Mouse (Mus musculus): ENCODE data around the gene Pold1. TPM values are rescaled to one million over a fixed set of nuclear protein-coding genes. Genes with fewer than 3 reads are reported as not detected.

Pold1 gene
- polyA plus RNA-seq, 1 experiment: not detected

- TF ChIP-seq POLR2A (IDR thresholded peaks at IDR 0.05; ENCODE audit: insufficient read depth, low read depth, low read length): no peak
- TF ChIP-seq CTCF (IDR thresholded peaks at IDR 0.05; ENCODE audit: insufficient read depth, low read depth, low read length): no peak
- Histone ChIP-seq H3K4me3 (ENCODE audit: insufficient read depth, low read depth, low read length) (no peak overlapping the region), H3K27ac (ENCODE audit: insufficient read depth, low read depth, low read length) (no peak overlapping the region), H3K4me1 (ENCODE audit: control insufficient read depth, insufficient read depth, low read length) (peaks cover 3% of the 10 kb centered on the region)
- WGBS: 78% methylated on average over 12 of the region's 12 CpGs
These were observed 5.6 kb downstream of the Pold1 start for GRCm38 (mm10) chr7:44543071-44543470.

- 93% methylated on average over 11 of the region's 11 CpGs for WGBS
These were observed 6.1 kb downstream of the Pold1 start for GRCm38 (mm10) chr7:44542555-44542954.

GRCm38 (mm10) chr7:44538756-44539624 lies 9.7 kb downstream of the Pold1 start:
- 93% methylated on average over 41 of the region's 41 CpGs for WGBS
- TF ChIP-seq POLR2A (IDR thresholded peaks at IDR 0.05; ENCODE audit: insufficient read depth, low read depth, low read length): no peak
- TF ChIP-seq CTCF (IDR thresholded peaks at IDR 0.05; ENCODE audit: insufficient read depth, low read depth, low read length): no peak
- H3K4me1 ChIP-seq (ENCODE audit: control insufficient read depth, insufficient read depth, low read length): no peaks in the 10 kb centered on the region
- no peak overlapping the region for H3K4me3 ChIP-seq (ENCODE audit: insufficient read depth, low read depth, low read length)
- no peak overlapping the region for H3K27ac ChIP-seq (ENCODE audit: insufficient read depth, low read depth, low read length)

More at GRCm38 (mm10) chr7:44542555-44542954, 6.1 kb downstream of the Pold1 start:
- Histone ChIP-seq H3K27ac (ENCODE audit: insufficient read depth, low read depth, low read length) (no peak overlapping the region), H3K4me1 (ENCODE audit: control insufficient read depth, insufficient read depth, low read length) (peaks cover under 1% of the 10 kb centered on the region), H3K4me3 (ENCODE audit: insufficient read depth, low read depth, low read length) (no peak overlapping the region)
- TF ChIP-seq POLR2A (IDR thresholded peaks at IDR 0.05; ENCODE audit: insufficient read depth, low read depth, low read length) (no peak), CTCF (IDR thresholded peaks at IDR 0.05; ENCODE audit: insufficient read depth, low read depth, low read length) (no peak)

GRCm38 (mm10) chr7:44537496-44537895 lies 11.2 kb downstream of the Pold1 start:
- Histone ChIP-seq H3K27ac (ENCODE audit: insufficient read depth, low read depth, low read length) (no peak overlapping the region), H3K4me1 (ENCODE audit: control insufficient read depth, insufficient read depth, low read length) (no peaks in the 10 kb centered on the region), H3K4me3 (ENCODE audit: insufficient read depth, low read depth, low read length) (no peak overlapping the region)
- 90% methylated on average over 13 of the region's 13 CpGs for WGBS
- TF ChIP-seq POLR2A (IDR thresholded peaks at IDR 0.05; ENCODE audit: insufficient read depth, low read depth, low read length) (no peak), CTCF (IDR thresholded peaks at IDR 0.05; ENCODE audit: insufficient read depth, low read depth, low read length) (no peak)

GRCm38 (mm10) chr7:44537009-44537408 lies 11.6 kb downstream of the Pold1 start:
- no peak overlapping the region for H3K4me3 ChIP-seq (ENCODE audit: insufficient read depth, low read depth, low read length)
- WGBS: 77% methylated on average over 7 of the region's 7 CpGs
- no peaks in the 10 kb centered on the region for H3K4me1 ChIP-seq (ENCODE audit: control insufficient read depth, insufficient read depth, low read length)
- TF ChIP-seq POLR2A (IDR thresholded peaks at IDR 0.05; ENCODE audit: insufficient read depth, low read depth, low read length) (no peak), CTCF (IDR thresholded peaks at IDR 0.05; ENCODE audit: insufficient read depth, low read depth, low read length) (no peak)
- no peak overlapping the region for H3K27ac ChIP-seq (ENCODE audit: insufficient read depth, low read depth, low read length)

GRCm38 (mm10) chr7:44536590-44536968 lies 12.1 kb downstream of the Pold1 start:
- Histone ChIP-seq H3K4me3 (ENCODE audit: insufficient read depth, low read depth, low read length) (no peak overlapping the region), H3K27ac (ENCODE audit: insufficient read depth, low read depth, low read length) (no peak overlapping the region), H3K4me1 (ENCODE audit: control insufficient read depth, insufficient read depth, low read length) (no peaks in the 10 kb centered on the region)
- WGBS: 72% methylated on average over 6 of the region's 6 CpGs
- TF ChIP-seq CTCF (IDR thresholded peaks at IDR 0.05; ENCODE audit: insufficient read depth, low read depth, low read length) (no peak), POLR2A (IDR thresholded peaks at IDR 0.05; ENCODE audit: insufficient read depth, low read depth, low read length) (no peak)

GRCm38 (mm10) chr7:44535657-44536589 lies 12.7 kb downstream of the Pold1 start:
- no peak for TF ChIP-seq POLR2A (IDR thresholded peaks at IDR 0.05; ENCODE audit: insufficient read depth, low read depth, low read length)
- TF ChIP-seq CTCF (IDR thresholded peaks at IDR 0.05; ENCODE audit: insufficient read depth, low read depth, low read length): no peak
- WGBS: 93% methylated on average over 27 of the region's 27 CpGs
- Histone ChIP-seq H3K4me3 (ENCODE audit: insufficient read depth, low read depth, low read length) (no peak overlapping the region), H3K4me1 (ENCODE audit: control insufficient read depth, insufficient read depth, low read length) (no peaks in the 10 kb centered on the region), H3K27ac (ENCODE audit: insufficient read depth, low read depth, low read length) (no peak overlapping the region)

- 90% methylated on average over 19 of the region's 19 CpGs for WGBS
- Histone ChIP-seq H3K27ac (ENCODE audit: insufficient read depth, low read depth, low read length) (no peak overlapping the region), H3K4me3 (ENCODE audit: insufficient read depth, low read depth, low read length) (no peak overlapping the region), H3K4me1 (ENCODE audit: control insufficient read depth, insufficient read depth, low read length) (no peaks in the 10 kb centered on the region)
- TF ChIP-seq POLR2A (IDR thresholded peaks at IDR 0.05; ENCODE audit: insufficient read depth, low read depth, low read length): no peak
- no peak for TF ChIP-seq CTCF (IDR thresholded peaks at IDR 0.05; ENCODE audit: insufficient read depth, low read depth, low read length)
These were observed 13.8 kb downstream of the Pold1 start for GRCm38 (mm10) chr7:44534656-44535441.
